Mouse (Mus musculus) hindbrain, embryonic 10.5 days (tissue): ENCODE data around the gene Cflar. TPM values are rescaled to one million over a fixed set of nuclear protein-coding genes. Genes with fewer than 3 reads are reported as not detected.
A peak's percentile ranks its signal among the peaks of the same experiment; 100 is the strongest.
"Not testable (repeated sequence)": the region's sequence is repeated elsewhere in the genome, so short reads cannot be mapped to it uniquely, and the experiment has no call there.

Experiments
- DNase-seq: peaks from one replicate; pipeline ENCODE4 v3.0.0-alpha.2; 2017; ENCODE audit warnings: low spot score
- H3K27ac ChIP-seq: fragments of 300-500 bp; sonication (generic); 2 replicates; pipeline ENCODE4 v1.5.1; 2016; ENCODE audit warnings: mild to moderate bottlenecking, moderate library complexity
- H3K27me3 ChIP-seq: fragments of 300-500 bp; sonication (generic); 2 replicates; pipeline ENCODE4 v1.6.1; 2016; ENCODE audit warnings: mild to moderate bottlenecking; ENCODE audit not compliant: poor library complexity, insufficient read depth, severe bottlenecking
- H3K36me3 ChIP-seq: fragments of 300-500 bp; sonication (generic); 2 replicates; pipeline ENCODE4 v1.6.1; 2016; ENCODE audit warnings: mild to moderate bottlenecking, moderate library complexity
- H3K4me1 ChIP-seq: fragments of 300-500 bp; sonication (generic); replicated peaks from 2 replicates; pipeline ENCODE4 v1.6.1; 2016; ENCODE audit warnings: mild to moderate bottlenecking
- H3K4me3 ChIP-seq: fragments of 300-500 bp; sonication (generic); 2 replicates; pipeline ENCODE4 v1.5.1; 2016; ENCODE audit warnings: mild to moderate bottlenecking, moderate library complexity
- H3K9me3 ChIP-seq: fragments of 300-500 bp; sonication (generic); 2 replicates; pipeline ENCODE4 v1.6.1; 2016; ENCODE audit warnings: mild to moderate bottlenecking, moderate library complexity
- WGBS: fragments of 180-500 bp; shearing (Covaris S2); methylation state at CpG from one replicate; pipeline ENCODE4 v1.1.7; 2016; 5-methylcytosine and 5-hydroxymethylcytosine counted together
- polyA plus RNA-seq: library from polyadenylated mRNA; unstranded; fragments of >200 nt; fragmentation: Nextera tagmentation; extraction: Ambion mirVana; gene quantifications from 2 replicates; pipeline ENCODE4 v1.2.1, GENCODE M21; 2016

Cflar gene
- polyA plus RNA-seq, 1 experiment from 2014 or later = 26.6 TPM

DNA sequence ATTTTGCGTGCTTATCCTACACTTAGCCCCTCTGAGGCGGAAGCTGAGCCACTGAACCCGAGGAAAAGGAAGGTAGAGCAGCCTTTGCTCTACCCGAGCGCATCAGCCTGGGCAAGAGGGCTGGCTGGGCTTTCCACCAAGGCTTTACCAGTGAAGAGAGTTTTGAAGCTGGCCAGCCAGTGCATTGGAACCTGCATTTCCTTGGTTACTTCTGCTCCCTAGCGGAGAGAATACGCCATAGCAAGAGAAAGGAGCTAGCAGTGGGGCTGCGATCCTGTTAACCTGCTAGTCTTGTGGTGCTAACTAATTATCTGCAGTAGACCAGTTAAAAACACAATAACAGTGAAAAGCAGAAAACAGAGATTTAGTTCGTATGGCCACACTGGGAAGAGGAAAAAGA is 35.6 kb downstream of the Cflar start:
- Histone ChIP-seq H3K4me1 (no peaks in the 10 kb centered on the region), H3K27ac (no peak overlapping the region), H3K36me3 (peaks cover 77% of the 10 kb centered on the region), H3K27me3 (no peaks in the 10 kb centered on the region), H3K9me3 (no peaks in the 10 kb centered on the region), H3K4me3 (no peak overlapping the region)
- 70% methylated on average over 9 of the region's 9 CpGs for WGBS
- DNase-seq = no peak

GRCm38 (mm10) chr1:58759451-58759850 is 48.1 kb downstream of the Cflar start:
- H3K4me3 ChIP-seq = no peak overlapping the region
- DNase-seq = no peak
- peaks cover 26% of the 10 kb centered on the region for H3K36me3 ChIP-seq
- WGBS = 91% methylated on average over 3 of the region's 3 CpGs
- no peaks in the 10 kb centered on the region for H3K27me3 ChIP-seq
- no peaks in the 10 kb centered on the region for H3K4me1 ChIP-seq
- no peaks in the 10 kb centered on the region for H3K9me3 ChIP-seq
- H3K27ac ChIP-seq = no peak overlapping the region

DNA sequence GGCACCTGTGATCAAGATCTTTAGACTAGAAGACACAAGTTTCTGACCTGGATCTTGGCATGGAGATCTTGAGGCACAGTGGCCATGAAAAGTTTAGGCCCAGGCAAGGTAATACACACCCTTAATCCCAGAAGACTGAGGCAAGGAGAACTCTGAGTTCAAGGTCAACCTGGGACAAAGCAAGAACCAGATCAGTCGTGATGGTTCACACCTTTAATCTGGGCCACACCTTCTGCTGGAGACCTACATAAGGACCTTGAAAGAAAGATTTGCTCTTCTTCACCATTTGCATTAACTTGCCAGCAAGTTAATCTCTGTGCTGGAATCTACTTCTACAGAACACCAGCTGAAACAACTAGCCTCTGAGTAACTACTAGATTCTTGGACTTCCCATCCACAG is 49.3 kb downstream of the Cflar start:
- Histone ChIP-seq H3K4me1 (no peaks in the 10 kb centered on the region), H3K27me3 (no peaks in the 10 kb centered on the region), H3K36me3 (peaks cover 17% of the 10 kb centered on the region), H3K27ac (no peak overlapping the region), H3K4me3 (no peak overlapping the region), H3K9me3 (no peaks in the 10 kb centered on the region)
- no peak for DNase-seq
- 80% methylated on average over 1 of the region's 1 CpGs for WGBS

DNA sequence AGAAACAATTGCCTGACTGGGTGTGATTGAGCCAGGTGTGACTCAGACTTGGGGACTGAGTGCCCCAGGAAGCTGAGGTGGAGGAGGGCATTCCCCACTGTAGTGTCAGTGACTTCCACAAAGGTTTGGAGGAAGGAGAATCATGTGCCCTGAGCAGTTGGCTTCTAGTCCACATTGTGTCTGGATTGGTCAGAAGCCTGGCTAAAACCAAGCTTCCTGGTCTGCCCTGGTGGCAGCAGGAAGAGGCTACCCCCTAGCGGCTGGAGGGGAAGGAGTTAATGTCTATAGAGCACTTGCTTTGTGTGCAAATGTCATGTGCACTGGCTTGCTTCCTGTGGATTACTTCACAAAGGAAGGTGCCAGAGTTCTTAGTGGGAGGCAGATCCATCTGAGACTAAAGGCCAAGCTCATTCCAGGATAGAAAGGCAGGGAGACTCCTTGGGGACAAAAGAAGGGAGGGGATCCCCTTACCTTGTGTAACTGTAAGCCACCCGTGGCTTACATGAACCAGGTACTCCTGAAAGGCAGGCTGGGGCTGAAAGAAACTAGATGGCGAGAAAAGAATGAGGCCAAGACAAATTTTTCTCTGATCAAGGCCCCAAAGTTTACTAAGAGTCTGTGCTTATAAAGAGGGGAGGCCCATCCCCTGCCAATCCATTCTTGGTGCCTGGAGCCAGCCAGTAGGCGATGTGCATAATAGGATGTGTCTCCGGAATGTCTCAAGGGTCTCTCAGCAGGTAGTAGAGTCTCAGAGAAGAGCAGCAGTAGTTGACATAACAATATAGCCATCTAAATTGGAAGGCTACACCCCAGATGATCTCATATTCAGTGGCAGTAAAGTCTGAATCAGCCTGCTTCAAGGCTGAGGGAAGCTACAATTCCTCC is 50.3 kb downstream of the Cflar start:
- H3K27ac ChIP-seq, H3K4me1 ChIP-seq, DNase-seq, H3K4me3 ChIP-seq, H3K9me3 ChIP-seq, H3K27me3 ChIP-seq: not testable (repeated sequence)
- 62% methylated on average over 5 of the region's 5 CpGs for WGBS
- peaks cover 10% of the 10 kb centered on the region; the same call in 1 of the 2 replicates for H3K36me3 ChIP-seq

GRCm38 (mm10) chr1:58762576-58762975 is 51.3 kb downstream of the Cflar start:
- Histone ChIP-seq H3K36me3 (peaks cover 10% of the 10 kb centered on the region; the same call in 1 of the 2 replicates), H3K9me3 (no peaks in the 10 kb centered on the region), H3K27me3 (no peaks in the 10 kb centered on the region), H3K27ac (no peak overlapping the region), H3K4me1 (no peaks in the 10 kb centered on the region), H3K4me3 (no peak overlapping the region)
- 78% methylated on average over 5 of the region's 5 CpGs for WGBS
- DNase-seq = no peak

DNA sequence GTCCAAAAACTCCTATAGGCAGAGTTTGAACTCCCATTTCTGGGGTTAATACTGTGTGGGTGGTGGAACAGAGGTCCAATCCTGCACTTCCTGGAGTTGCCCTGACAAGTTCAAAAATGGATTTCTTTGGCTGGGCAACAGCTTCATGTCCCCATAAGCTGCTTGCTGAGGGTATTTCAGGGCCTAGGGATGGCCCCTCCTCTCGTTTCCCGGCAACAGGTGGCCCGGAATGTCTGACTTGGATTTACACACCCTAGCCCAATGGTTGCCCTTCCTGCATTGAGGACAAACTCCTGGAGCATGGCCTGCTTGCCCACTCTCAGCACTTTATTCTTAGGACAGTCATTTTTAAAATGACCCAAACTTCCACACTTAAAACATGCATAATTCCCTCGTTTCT is 55.1 kb downstream of the Cflar start:
- H3K4me3 ChIP-seq, H3K27ac ChIP-seq, H3K9me3 ChIP-seq, H3K36me3 ChIP-seq, H3K4me1 ChIP-seq, H3K27me3 ChIP-seq, DNase-seq: not testable (repeated sequence)
- 88% methylated on average over 4 of the region's 4 CpGs for WGBS

DNA sequence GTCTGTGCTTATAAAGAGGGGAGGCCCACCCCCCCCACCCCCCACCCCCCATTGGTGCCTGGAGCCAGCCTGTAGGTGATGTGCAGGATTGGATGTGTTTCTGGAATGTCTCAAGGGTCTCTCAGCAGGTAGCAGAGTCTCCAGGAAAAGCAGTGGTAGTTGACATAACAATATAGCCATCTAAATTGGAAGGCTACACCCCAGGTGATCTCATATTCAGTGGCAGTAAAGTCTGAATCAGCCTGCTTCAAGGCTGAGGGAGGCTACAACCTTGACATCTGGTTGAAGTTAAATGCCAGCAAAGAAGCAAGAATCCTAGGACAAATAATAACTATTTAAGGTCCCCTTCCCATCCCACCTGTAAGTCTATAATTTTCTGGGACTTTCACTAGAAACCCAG is 57.8 kb downstream of the Cflar start:
- Histone ChIP-seq H3K4me3 (no peak overlapping the region), H3K27ac (no peak overlapping the region), H3K9me3 (no peaks in the 10 kb centered on the region), H3K27me3 (no peaks in the 10 kb centered on the region), H3K4me1 (no peaks in the 10 kb centered on the region), H3K36me3 (no peaks in the 10 kb centered on the region)
- no peak for DNase-seq

DNA sequence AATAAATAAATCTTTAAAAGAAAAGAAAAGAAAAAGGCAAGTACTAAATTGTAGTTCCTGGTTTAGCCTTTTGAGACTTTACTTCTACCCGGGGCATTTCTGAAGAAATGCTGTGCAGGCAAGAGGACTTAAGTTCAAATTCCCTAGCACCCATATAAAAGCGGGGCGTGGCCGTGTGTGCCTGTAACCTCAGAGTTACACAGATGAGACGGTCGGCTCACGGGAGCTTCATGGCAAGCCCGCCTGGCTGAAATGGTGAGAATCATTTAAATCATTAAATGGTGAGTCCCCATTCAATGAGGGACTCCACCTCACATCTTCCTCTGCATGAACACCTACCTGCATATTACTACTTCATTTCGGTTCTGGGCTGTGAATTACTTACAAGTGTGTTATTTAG is 58.4 kb downstream of the Cflar start:
- Histone ChIP-seq H3K4me1 (no peaks in the 10 kb centered on the region), H3K27ac (no peak overlapping the region), H3K36me3 (no peaks in the 10 kb centered on the region), H3K4me3 (no peak overlapping the region), H3K9me3 (no peaks in the 10 kb centered on the region), H3K27me3 (no peaks in the 10 kb centered on the region)
- WGBS = 63% methylated on average over 9 of the region's 9 CpGs
- no peak for DNase-seq

GRCm38 (mm10) chr1:58770111-58770720 is 58.9 kb downstream of the Cflar start:
- Histone ChIP-seq H3K4me1 (no peaks in the 10 kb centered on the region), H3K27ac (no peak overlapping the region), H3K9me3 (no peaks in the 10 kb centered on the region), H3K27me3 (no peaks in the 10 kb centered on the region), H3K36me3 (no peaks in the 10 kb centered on the region), H3K4me3 (no peak overlapping the region)
- peak; percentile 36 for DNase-seq
- 29% methylated on average over 7 of the region's 7 CpGs for WGBS

DNA sequence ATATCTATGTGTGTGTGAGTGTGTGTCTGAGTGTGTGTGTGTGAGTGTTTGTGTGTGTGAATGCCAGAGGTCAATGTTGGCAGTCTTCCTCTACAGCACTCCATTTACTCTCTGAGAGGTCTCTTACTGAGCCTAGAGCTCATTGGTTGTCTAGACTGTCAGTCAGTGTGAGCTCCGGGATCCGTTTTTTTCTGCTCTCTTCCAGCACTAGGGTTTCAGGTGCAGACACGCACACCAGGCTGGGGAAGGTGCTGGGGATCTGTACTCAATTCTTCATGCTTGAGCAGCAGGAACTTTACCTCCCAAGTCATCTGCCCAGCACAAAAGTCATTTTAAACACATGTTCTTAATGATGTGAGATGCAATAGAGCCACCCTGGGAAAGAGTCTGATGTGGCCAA is 60.8 kb downstream of the Cflar start:
- no peak overlapping the region for H3K4me3 ChIP-seq
- H3K27me3 ChIP-seq = no peaks in the 10 kb centered on the region
- H3K36me3 ChIP-seq = no peaks in the 10 kb centered on the region
- H3K9me3 ChIP-seq = 0 out of 2 replicates have a peak, but pooled peaks cover 1% of the 10 kb centered on the region
- H3K4me1 ChIP-seq = no peaks in the 10 kb centered on the region
- no peak for DNase-seq
- H3K27ac ChIP-seq = no peak overlapping the region
- 79% methylated on average over 3 of the region's 3 CpGs for WGBS

DNA sequence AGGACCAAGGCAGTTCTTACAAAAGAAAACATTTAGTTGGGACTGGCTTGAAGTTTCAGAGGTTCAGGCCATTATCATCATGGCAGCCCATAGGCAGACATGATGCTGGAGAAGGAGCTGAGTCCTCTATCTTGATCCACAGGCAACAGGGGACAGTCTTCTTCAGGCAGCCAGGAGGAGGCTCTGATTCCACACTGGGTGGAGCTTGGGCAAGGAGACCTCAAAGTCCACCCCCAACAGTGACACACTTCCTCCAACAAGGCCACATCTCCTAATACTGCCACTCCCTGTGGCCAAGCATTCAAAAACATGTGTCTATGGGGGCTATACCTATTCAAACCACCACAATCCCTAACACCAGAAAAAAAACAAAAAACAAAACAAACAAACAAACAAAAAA is 62.0 kb downstream of the Cflar start:
- no peaks in the 10 kb centered on the region for H3K36me3 ChIP-seq
- no peaks in the 10 kb centered on the region for H3K4me1 ChIP-seq
- 0 out of 2 replicates have a peak, but pooled peaks cover 4% of the 10 kb centered on the region for H3K9me3 ChIP-seq
- no peak for DNase-seq
- no peak overlapping the region for H3K27ac ChIP-seq
- no peaks in the 10 kb centered on the region for H3K27me3 ChIP-seq
- no peak overlapping the region for H3K4me3 ChIP-seq

DNA sequence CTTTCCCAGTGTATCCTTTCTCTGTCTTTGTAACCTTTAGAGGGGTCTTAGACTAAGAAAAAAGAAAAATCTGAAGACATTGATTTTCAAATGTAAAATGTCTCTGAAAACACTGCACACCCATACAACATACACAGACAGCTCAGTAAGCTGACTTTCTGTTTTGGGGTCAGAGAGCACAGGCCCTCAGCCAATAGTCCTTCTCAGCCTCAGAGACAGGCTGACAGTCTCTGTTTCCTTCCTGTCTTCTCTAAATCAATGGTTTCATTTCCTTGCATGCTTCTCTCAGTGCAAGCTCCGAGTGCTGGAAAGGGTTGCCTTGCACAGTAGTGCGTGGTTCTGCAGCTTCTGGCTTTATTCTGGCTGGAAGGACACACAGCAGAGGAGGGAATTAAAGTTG is 62.6 kb downstream of the Cflar start:
- no peaks in the 10 kb centered on the region for H3K4me1 ChIP-seq
- no peaks in the 10 kb centered on the region for H3K36me3 ChIP-seq
- no peak overlapping the region for H3K27ac ChIP-seq
- H3K9me3 ChIP-seq = 0 out of 2 replicates have a peak, but pooled peaks cover 4% of the 10 kb centered on the region
- no peak overlapping the region for H3K4me3 ChIP-seq
- WGBS = 69% methylated on average over 2 of the region's 2 CpGs
- DNase-seq = no peak
- H3K27me3 ChIP-seq = no peaks in the 10 kb centered on the region

GRCm38 (mm10) chr1:58775361-58775760 is 64.1 kb downstream of the Cflar start:
- no peak overlapping the region for H3K27ac ChIP-seq
- H3K9me3 ChIP-seq = 0 out of 2 replicates have a peak, but pooled peaks cover 4% of the 10 kb centered on the region
- no peak for DNase-seq
- H3K4me3 ChIP-seq = no peak overlapping the region
- no peaks in the 10 kb centered on the region for H3K36me3 ChIP-seq
- WGBS = 95% methylated on average over 5 of the region's 5 CpGs
- H3K27me3 ChIP-seq = no peaks in the 10 kb centered on the region
- no peaks in the 10 kb centered on the region for H3K4me1 ChIP-seq
